Mouse (Mus musculus) MEL (cell line): ENCODE data around the gene Ubac2. TPM values are rescaled to one million over a fixed set of nuclear protein-coding genes. Genes with fewer than 3 reads are reported as not detected.

Source experiments
- DNase-seq: peaks from one replicate; pipeline ENCODE4 v3.0.0; 2011; ENCODE audit warnings: low read depth, low spot score
- H3K27ac ChIP-seq: 2 replicates; pipeline ENCODE4 v1.5.1; 2012; ENCODE audit warnings: low read depth, mild to moderate bottlenecking, control low read depth, low read length, moderate library complexity; ENCODE audit not compliant: control insufficient read depth
- H3K27me3 ChIP-seq, 2 experiments: fragments of 150-350 bp in 1 of 2; sonication (generic) in 1 of 2; 2 replicates each; pipeline ENCODE4 v1.6.1; 2012; ENCODE audit warnings: low read length in 2 of 2, mild to moderate bottlenecking in 2 of 2, improper control_type of control experiment in 1 of 2, moderate library complexity in 1 of 2; ENCODE audit not compliant: insufficient read depth in 2 of 2, control insufficient read depth in 1 of 2
- H3K36me3 ChIP-seq, 2 experiments: 2 replicates each; pipeline ENCODE4 v1.6.1; 2012 to 2014; ENCODE audit warnings: low read length in 2 of 2, improper control_type of control experiment in 1 of 2, inconsistent platforms in 1 of 2, mild to moderate bottlenecking in 1 of 2; ENCODE audit not compliant: insufficient read depth in 2 of 2, control insufficient read depth in 1 of 2
- H3K4me1 ChIP-seq, 2 experiments: fragments of 150-350 bp in 1 of 2; sonication (generic) in 1 of 2; 2 replicates each; pipeline ENCODE4 v1.6.1; 2012; ENCODE audit warnings: low read length in 2 of 2, improper control_type of control experiment in 1 of 2, mild to moderate bottlenecking in 1 of 2; ENCODE audit not compliant: insufficient read depth in 2 of 2, control insufficient read depth in 1 of 2
- H3K4me3 ChIP-seq, 2 experiments: fragments of 150-350 bp in 1 of 2; sonication (generic) in 1 of 2; 2 replicates each; pipeline ENCODE4 v1.5.1; 2012; ENCODE audit warnings: low read depth in 2 of 2, low read length in 2 of 2, mild to moderate bottlenecking in 2 of 2, moderate library complexity in 2 of 2, control low read depth in 1 of 2, improper control_type of control experiment in 1 of 2; ENCODE audit not compliant: control insufficient read depth in 1 of 2, insufficient read depth in 1 of 2
- H3K79me2 ChIP-seq: 2 replicates; pipeline ENCODE4 v1.6.1; 2012; ENCODE audit warnings: mild to moderate bottlenecking, low read length, moderate library complexity; ENCODE audit not compliant: control insufficient read depth, poor library complexity, insufficient read depth
- H3K9ac ChIP-seq: 2 replicates; pipeline ENCODE4 v1.6.1; 2012; ENCODE audit warnings: low read depth, mild to moderate bottlenecking, control low read depth, low read length, moderate library complexity; ENCODE audit not compliant: control insufficient read depth, poor library complexity, severe bottlenecking
- H3K9me3 ChIP-seq: fragments of 150-350 bp; sonication (generic); replicated peaks from 2 replicates; pipeline ENCODE4 v1.6.1; 2012; ENCODE audit warnings: mild to moderate bottlenecking, low read length, improper control_type of control experiment, moderate library complexity; ENCODE audit not compliant: insufficient read depth
- CHD1 ChIP-seq: IDR thresholded peaks from 2 replicates; pipeline ENCODE4 v1.6.1; 2012; ENCODE audit warnings: low read depth, mild to moderate bottlenecking, inconsistent platforms, low read length, improper control_type of control experiment
- E2F4 ChIP-seq: IDR thresholded peaks from 2 replicates; pipeline ENCODE4 v1.6.1; 2011; ENCODE audit warnings: low read depth, low read length, improper control_type of control experiment, borderline replicate concordance
- ELF1 ChIP-seq: IDR thresholded peaks from 2 replicates; pipeline ENCODE4 v1.6.1; 2014; ENCODE audit warnings: low read depth, mild to moderate bottlenecking, inconsistent platforms, low read length, improper control_type of control experiment, moderate library complexity
- EP300 ChIP-seq, 2 experiments: IDR thresholded peaks; 2 replicates each; pipeline ENCODE4 v1.6.1; 2011; ENCODE audit warnings: improper control_type of control experiment in 2 of 2, low read length in 2 of 2, low read depth in 1 of 2, mild to moderate bottlenecking in 1 of 2
- ETS1 ChIP-seq: IDR thresholded peaks from 2 replicates; pipeline ENCODE4 v1.6.1; 2012; ENCODE audit warnings: low read depth, mild to moderate bottlenecking, inconsistent platforms, low read length, improper control_type of control experiment, moderate library complexity
- GABPA ChIP-seq: IDR thresholded peaks from 2 replicates; pipeline ENCODE4 v1.6.1; 2012; ENCODE audit warnings: low read depth, mild to moderate bottlenecking, inconsistent platforms, low read length, improper control_type of control experiment, moderate library complexity
- JUND ChIP-seq: IDR thresholded peaks from 2 replicates; pipeline ENCODE4 v1.6.1; 2011; ENCODE audit warnings: low read depth, mild to moderate bottlenecking, improper control_type of control experiment, low read length
- KAT2A ChIP-seq: conservative IDR thresholded peaks from 2 replicates; pipeline ENCODE4 v1.6.1; 2012; ENCODE audit warnings: low read depth, low read length, improper control_type of control experiment, inconsistent platforms
- MAFK ChIP-seq: IDR thresholded peaks from 2 replicates; pipeline ENCODE4 v1.6.1; 2011; ENCODE audit warnings: low read depth, mild to moderate bottlenecking, low read length, improper control_type of control experiment, borderline replicate concordance
- MAZ ChIP-seq: IDR thresholded peaks from 2 replicates; pipeline ENCODE4 v1.6.1; 2012; ENCODE audit warnings: low read depth, mild to moderate bottlenecking, inconsistent platforms, low read length, improper control_type of control experiment
- MXI1 ChIP-seq: IDR thresholded peaks from 2 replicates; pipeline ENCODE4 v1.6.1; 2011; ENCODE audit warnings: mild to moderate bottlenecking, low read depth, low read length, improper control_type of control experiment
- NELFE ChIP-seq: IDR thresholded peaks from 2 replicates; pipeline ENCODE4 v1.6.1; 2011; ENCODE audit warnings: low read depth, low read length, improper control_type of control experiment
- NRF1 ChIP-seq: IDR thresholded peaks from 2 replicates; pipeline ENCODE4 v1.6.1; 2014; ENCODE audit warnings: low read depth, mild to moderate bottlenecking, inconsistent platforms, low read length, improper control_type of control experiment, moderate library complexity; ENCODE audit not compliant: poor library complexity, insufficient read depth, severe bottlenecking
- POLR2AphosphoS5 ChIP-seq: IDR thresholded peaks from 2 replicates; pipeline ENCODE4 v1.6.1; 2012; ENCODE audit warnings: low read depth, borderline replicate concordance, mild to moderate bottlenecking, inconsistent platforms, low read length, moderate library complexity, mixed read lengths
- SMC3 ChIP-seq: IDR thresholded peaks from 2 replicates; pipeline ENCODE4 v1.6.1; 2011; ENCODE audit warnings: low read depth, low read length, improper control_type of control experiment
- TAL1 ChIP-seq: IDR thresholded peaks from 2 replicates; pipeline ENCODE4 v1.6.1; 2012; ENCODE audit warnings: mild to moderate bottlenecking, inconsistent platforms, low read length, moderate library complexity, mixed read lengths
- TBP ChIP-seq: IDR thresholded peaks from 2 replicates; pipeline ENCODE4 v1.8.0; 2011; ENCODE audit warnings: low read depth, low read length, improper control_type of control experiment
- UBTF ChIP-seq: IDR thresholded peaks from 2 replicates; pipeline ENCODE4 v1.6.1; 2012; ENCODE audit warnings: low read depth, mild to moderate bottlenecking, inconsistent platforms, low read length, improper control_type of control experiment, moderate library complexity, borderline replicate concordance; ENCODE audit not compliant: insufficient read depth
- USF2 ChIP-seq, 2 experiments: IDR thresholded peaks; 2 replicates each; pipeline ENCODE4 v1.6.1; 2011 to 2012; ENCODE audit warnings: improper control_type of control experiment in 2 of 2, low read length in 2 of 2, borderline replicate concordance in 1 of 2, inconsistent platforms in 1 of 2, low read depth in 1 of 2, mild to moderate bottlenecking in 1 of 2; ENCODE audit not compliant: insufficient read depth in 1 of 2
- ZNF384 ChIP-seq: IDR thresholded peaks from 2 replicates; pipeline ENCODE4 v1.6.1; 2012; ENCODE audit warnings: low read depth, mild to moderate bottlenecking, inconsistent platforms, low read length, improper control_type of control experiment
- polyA plus RNA-seq, 2 experiments: library from polyadenylated mRNA; stranded (reverse) in 1 of 2; unstranded in 1 of 2; fragments of >175 nt in 1 of 2; fragments of >200 nt in 1 of 2; gene quantifications; 2 replicates each; pipeline versions ENCODE4 v1.2.1 to v1.2.4; 2012; ENCODE audit warnings: low replicate concordance in 2 of 2, low read depth in 1 of 2; ENCODE audit not compliant: insufficient read length in 2 of 2, insufficient read depth in 1 of 2, missing spikeins in 1 of 2
- total RNA-seq: library from RNA; depleted of rRNA; stranded (reverse); fragments of 300-350 nt; gene quantifications from 2 replicates; pipeline ENCODE4 v1.2.3, GENCODE M21; 2012

Ubac2 gene
- total and polyA plus RNA-seq, 3 experiments: 32.9 to 44.8 TPM; not detected in 1

DNA sequence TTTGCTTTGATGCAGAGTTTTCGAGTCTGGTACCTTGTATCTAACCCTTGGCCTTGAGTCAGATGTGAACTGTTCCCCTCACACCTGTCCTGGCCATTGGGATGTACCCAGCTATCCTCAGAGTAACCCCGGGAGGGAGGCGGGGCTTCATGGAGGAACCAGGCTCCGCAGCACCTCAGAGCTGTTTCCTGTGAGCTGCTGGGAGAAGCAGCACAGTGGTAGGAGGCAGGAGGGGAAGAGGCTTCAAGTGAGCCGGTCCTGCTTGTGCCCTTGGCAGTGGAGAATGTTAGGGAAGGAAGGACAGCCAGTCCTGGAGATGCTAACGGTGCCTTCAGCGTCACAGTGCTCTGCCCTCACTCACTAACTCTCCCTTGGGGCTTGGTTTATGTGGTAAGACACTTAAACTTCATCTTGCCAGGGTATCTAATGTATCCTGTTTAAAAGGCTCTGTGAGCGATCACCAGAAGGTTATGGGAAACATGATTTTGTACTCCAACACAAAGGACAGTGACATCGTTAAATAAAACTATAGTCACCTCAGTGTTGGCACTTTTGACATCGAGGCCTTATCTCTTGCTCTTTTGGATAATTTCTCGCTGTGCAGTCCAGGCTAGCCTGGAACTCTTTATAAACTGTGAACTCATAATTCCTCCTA is 59.3 kb downstream of the Ubac2 start:
- no peak for TF ChIP-seq GABPA
- TF ChIP-seq E2F4: no peak
- no peak for TF ChIP-seq ETS1
- TF ChIP-seq EP300 (IDR thresholded peaks at IDR 0.05; ENCODE audit: low read depth in 1 of 2, low read length in 2 of 2): no peak
- no peak for TF ChIP-seq TBP
- no peak for TF ChIP-seq POLR2AphosphoS5
- no peak for TF ChIP-seq TAL1
- no peak for TF ChIP-seq MAZ
- TF ChIP-seq SMC3: no peak
- no peak for TF ChIP-seq MXI1
- no peak for TF ChIP-seq KAT2A
- no peak for TF ChIP-seq UBTF
- TF ChIP-seq ZNF384: no peak
- no peak for TF ChIP-seq USF2 (IDR thresholded peaks at IDR 0.05; ENCODE audit: borderline replicate concordance in 1 of 2, insufficient read depth in 1 of 2, low read depth in 1 of 2, low read length in 2 of 2)
- TF ChIP-seq NRF1: no peak
- TF ChIP-seq MAFK: no peak
- TF ChIP-seq JUND: no peak
- TF ChIP-seq ELF1: no peak
- no peak for TF ChIP-seq CHD1
- no peak for TF ChIP-seq NELFE
- H3K36me3 ChIP-seq: no peaks in the 10 kb centered on the region; a peak in 1 of 4 replicates
- H3K4me3 ChIP-seq: no peak overlapping the region
- DNase-seq: no peak
- H3K27ac ChIP-seq: no peak overlapping the region
- H3K9ac ChIP-seq: no peak overlapping the region
- no peaks in the 10 kb centered on the region for H3K9me3 ChIP-seq
- no peaks in the 10 kb centered on the region for H3K27me3 ChIP-seq
- H3K79me2 ChIP-seq: no peaks in the 10 kb centered on the region
- H3K4me1 ChIP-seq: no peaks in the 10 kb centered on the region
